Mouse (Mus musculus) CH12.LX (cell line): ENCODE results near the gene Usp49. TPM values are rescaled to one million over a fixed set of nuclear protein-coding genes. Genes with fewer than 3 reads are reported as not detected.

ENCODE experiments used
- polyA plus RNA-seq: library from polyadenylated mRNA; unstranded; fragments of >175 nt; gene quantifications from 2 replicates; pipeline ENCODE4 v1.2.1, GENCODE M21; 2012; ENCODE audit warnings: low read depth; ENCODE audit not compliant: insufficient read length
- total RNA-seq, 2 experiments: library from RNA; depleted of rRNA; stranded (reverse); fragments of 300-350 nt in 1 of 2; fragments of >200 nt in 1 of 2; gene quantifications; 2 replicates each; pipeline ENCODE4 v1.2.3; 2012 to 2014

Usp49 gene
- total and polyA plus RNA-seq, 3 experiments, result 2.6 to 4.3 (median 3.4) TPM

Other genes with a start within 250 kb of the Usp49 start
- 0.59 and 0.92 TPM in 2 replicates for gene Guca1b, start 245.3 kb upstream of the Usp49 start, total RNA-seq (2012; rRNA removed)
- 0.46 and 0.62 TPM in 2 replicates for gene Guca1b, start 245.3 kb upstream of the Usp49 start, total RNA-seq (2014; rRNA removed)
- gene Guca1b, start 245.3 kb upstream of the Usp49 start, polyA plus RNA-seq, result 1.6 and 1.7 TPM in 2 replicates
- gene Guca1a, start 230.1 kb upstream of the Usp49 start, total RNA-seq (2012; rRNA removed), result 1.8 and 5.2 TPM in 2 replicates
- 2.4 and 3.2 TPM in 2 replicates for gene Guca1a, start 230.1 kb upstream of the Usp49 start, total RNA-seq (2014; rRNA removed)
- 2.1 TPM in 2 replicates for gene Guca1a, start 230.1 kb upstream of the Usp49 start, polyA plus RNA-seq
- not detected in 2 replicates for gene AI661453, start 194.1 kb upstream of the Usp49 start, total RNA-seq (2012; rRNA removed)
- gene AI661453, start 194.1 kb upstream of the Usp49 start, total RNA-seq (2014; rRNA removed), result not detected in 2 replicates
- not detected in 2 replicates for gene AI661453, start 194.1 kb upstream of the Usp49 start, polyA plus RNA-seq
- gene 1700001C19Rik, start 193.3 kb upstream of the Usp49 start, total RNA-seq (2012; rRNA removed), result 0.25 TPM in 1 of 2 replicates, not detected in the other
- not detected in 2 replicates for gene 1700001C19Rik, start 193.3 kb upstream of the Usp49 start, total RNA-seq (2014; rRNA removed)
- gene 1700001C19Rik, start 193.3 kb upstream of the Usp49 start, polyA plus RNA-seq, result not detected in 2 replicates
- gene Taf8, start 128.4 kb upstream of the Usp49 start, total RNA-seq (2012; rRNA removed), result 15.4 and 16.9 TPM in 2 replicates
- gene Taf8, start 128.4 kb upstream of the Usp49 start, total RNA-seq (2014; rRNA removed), result 13.8 and 18.0 TPM in 2 replicates
- gene Taf8, start 128.4 kb upstream of the Usp49 start, polyA plus RNA-seq, result 16.5 and 17.0 TPM in 2 replicates
- gene Ccnd3, start 125.6 kb upstream of the Usp49 start, total RNA-seq (2012; rRNA removed), result 48.2 and 48.7 TPM in 2 replicates
- gene Ccnd3, start 125.6 kb upstream of the Usp49 start, total RNA-seq (2014; rRNA removed), result 30.1 and 30.6 TPM in 2 replicates
- gene Ccnd3, start 125.6 kb upstream of the Usp49 start, polyA plus RNA-seq, result 102 and 121 TPM in 2 replicates
- 28.0 and 40.1 TPM in 2 replicates for gene Bysl, start 19.2 kb upstream of the Usp49 start, total RNA-seq (2012; rRNA removed)
- gene Bysl, start 19.2 kb upstream of the Usp49 start, total RNA-seq (2014; rRNA removed), result 24.0 and 24.4 TPM in 2 replicates
- 57.4 and 60.5 TPM in 2 replicates for gene Bysl, start 19.2 kb upstream of the Usp49 start, polyA plus RNA-seq
- 30.5 and 31.0 TPM in 2 replicates for gene Med20, start 19.1 kb upstream of the Usp49 start, total RNA-seq (2012; rRNA removed)
- gene Med20, start 19.1 kb upstream of the Usp49 start, total RNA-seq (2014; rRNA removed), result 42.5 and 43.5 TPM in 2 replicates
- 31.1 and 31.2 TPM in 2 replicates for gene Med20, start 19.1 kb upstream of the Usp49 start, polyA plus RNA-seq
- gene Gm20517, start 19.1 kb upstream of the Usp49 start, total RNA-seq (2012; rRNA removed), result 1.7 and 1.8 TPM in 2 replicates
- 1.8 and 2.5 TPM in 2 replicates for gene Gm20517, start 19.1 kb upstream of the Usp49 start, total RNA-seq (2014; rRNA removed)
- 1.1 and 2.6 TPM in 2 replicates for gene Gm20517, start 19.1 kb upstream of the Usp49 start, polyA plus RNA-seq
- gene Tomm6, start 57.7 kb downstream of the Usp49 start, total RNA-seq (2012; rRNA removed), result 46.1 and 46.3 TPM in 2 replicates
- 18.1 and 26.4 TPM in 2 replicates for gene Tomm6, start 57.7 kb downstream of the Usp49 start, total RNA-seq (2014; rRNA removed)
- gene Tomm6, start 57.7 kb downstream of the Usp49 start, polyA plus RNA-seq, result 349 and 424 TPM in 2 replicates
- gene Frs3, start 58.3 kb downstream of the Usp49 start, total RNA-seq (2012; rRNA removed), result 1.6 and 2.9 TPM in 2 replicates
- 0.19 and 0.54 TPM in 2 replicates for gene Frs3, start 58.3 kb downstream of the Usp49 start, total RNA-seq (2014; rRNA removed)
- 0.67 and 0.76 TPM in 2 replicates for gene Frs3, start 58.3 kb downstream of the Usp49 start, polyA plus RNA-seq
- gene Gm21981, start 63.8 kb downstream of the Usp49 start, total RNA-seq (2012; rRNA removed), result 0.25 and 0.59 TPM in 2 replicates
- gene Gm21981, start 63.8 kb downstream of the Usp49 start, total RNA-seq (2014; rRNA removed), result 0.11 and 0.12 TPM in 2 replicates
- gene Gm21981, start 63.8 kb downstream of the Usp49 start, polyA plus RNA-seq, result 0.15 TPM in 1 of 2 replicates, not detected in the other
- 0.21 and 0.30 TPM in 2 replicates for gene Prickle4, start 64.0 kb downstream of the Usp49 start, total RNA-seq (2012; rRNA removed)
- gene Prickle4, start 64.0 kb downstream of the Usp49 start, total RNA-seq (2014; rRNA removed), result not detected in 2 replicates
- 0.29 and 0.55 TPM in 2 replicates for gene Prickle4, start 64.0 kb downstream of the Usp49 start, polyA plus RNA-seq
- not detected in 2 replicates for gene Pgc, start 96.2 kb downstream of the Usp49 start, total RNA-seq (2012; rRNA removed)
- gene Pgc, start 96.2 kb downstream of the Usp49 start, total RNA-seq (2014; rRNA removed), result not detected in 2 replicates
- not detected in 2 replicates for gene Pgc, start 96.2 kb downstream of the Usp49 start, polyA plus RNA-seq
- gene Tfeb, start 106.3 kb downstream of the Usp49 start, total RNA-seq (2012; rRNA removed), result 49.3 and 57.3 TPM in 2 replicates
- 26.9 and 29.1 TPM in 2 replicates for gene Tfeb, start 106.3 kb downstream of the Usp49 start, total RNA-seq (2014; rRNA removed)
- gene Tfeb, start 106.3 kb downstream of the Usp49 start, polyA plus RNA-seq, result 39.9 and 41.3 TPM in 2 replicates
- gene Mdfi, start 204.0 kb downstream of the Usp49 start, total RNA-seq (2012; rRNA removed), result 0.08 and 0.30 TPM in 2 replicates
- 0.35 TPM in 1 of 2 replicates, not detected in the other for gene Mdfi, start 204.0 kb downstream of the Usp49 start, total RNA-seq (2014; rRNA removed)
- 0.19 TPM in 1 of 2 replicates, not detected in the other for gene Mdfi, start 204.0 kb downstream of the Usp49 start, polyA plus RNA-seq